Mouse (Mus musculus) gastrocnemius, postnatal 4 days (tissue): ENCODE results near the gene Ints13. TPM values are rescaled to one million over a fixed set of nuclear protein-coding genes. Genes with fewer than 3 reads are reported as not detected.

ENCODE experiments used
- DNase-seq, 2 experiments: peaks; one replicate each; pipeline ENCODE4 v3.0.0; 2021 to 2022; ENCODE audit warnings: low spot score in 2 of 2, mixed read lengths in 2 of 2
- total RNA-seq, 2 experiments: library from RNA; stranded (reverse); gene quantifications; 2 replicates each; pipeline ENCODE4 v1.2.3; 2021

The Ints13 gene
- total RNA-seq, 2 experiments from 2014 or later = 21.3 to 27.6 TPM

DNA sequence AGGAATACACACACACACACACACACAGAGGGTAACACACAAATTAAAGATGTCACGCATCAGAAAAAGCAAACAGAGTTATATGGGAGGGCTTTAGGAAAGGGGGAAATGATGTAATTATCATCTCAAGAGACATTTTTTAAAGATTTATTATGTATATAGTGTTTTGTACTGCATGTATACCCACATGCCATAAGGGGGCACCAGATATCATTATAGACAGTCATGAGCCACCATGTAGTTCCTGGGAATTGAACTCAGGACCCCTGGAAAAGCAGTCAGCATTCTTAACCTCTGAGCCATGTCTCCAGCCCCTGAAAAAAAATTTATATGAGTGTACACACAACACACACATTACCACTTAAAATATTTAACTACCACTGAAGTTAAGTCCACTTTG lies 33.0 kb downstream of the Ints13 start:
- no peak for DNase-seq

- no peak for DNase-seq
Measured at GRCm38 (mm10) chr6:146540386-146540785, 37.2 kb downstream of the Ints13 start.

DNA sequence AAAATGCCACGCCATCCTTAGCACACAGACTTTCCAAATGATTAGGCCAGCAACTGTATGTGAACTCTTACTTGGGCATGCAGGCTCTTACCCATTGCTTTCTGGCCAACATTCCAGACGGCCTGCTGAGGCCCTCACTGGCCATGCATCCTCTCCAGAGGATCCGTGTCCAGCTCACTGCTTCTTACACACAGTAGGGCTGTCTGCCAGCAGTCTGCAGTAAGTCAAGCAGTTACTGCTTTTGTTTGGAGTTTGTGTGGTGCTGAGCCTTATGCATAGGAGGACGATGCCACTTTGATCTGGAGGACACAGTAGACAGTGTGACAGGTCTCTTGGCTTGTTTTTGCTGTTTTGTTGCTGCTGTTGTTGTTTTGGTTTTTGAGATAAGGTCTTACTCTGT lies 39.0 kb downstream of the Ints13 start:
- DNase-seq = no peak

DNA sequence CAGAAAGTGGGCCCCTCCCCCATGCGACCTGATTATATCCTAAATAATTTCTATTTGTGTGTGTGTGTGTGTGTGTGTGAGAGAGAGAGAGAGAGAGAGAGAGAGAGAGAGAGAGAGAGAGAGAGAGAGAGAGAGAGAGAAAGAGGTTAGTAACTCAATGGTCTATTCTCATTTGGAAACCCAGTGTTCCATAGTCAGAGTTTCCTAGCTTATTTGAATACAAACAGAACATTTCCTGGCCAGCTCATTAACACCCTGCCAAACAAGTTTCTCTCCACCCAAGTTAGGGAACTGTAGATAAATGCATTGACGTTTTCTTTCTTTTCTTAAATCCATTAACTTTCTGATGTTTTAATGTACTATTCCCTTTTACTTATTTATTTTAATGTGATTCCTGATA lies 39.6 kb downstream of the Ints13 start:
- DNase-seq = no peak

- DNase-seq = no peak
Measured at GRCm38 (mm10) chr6:146537111-146537510, 40.5 kb downstream of the Ints13 start.

DNA sequence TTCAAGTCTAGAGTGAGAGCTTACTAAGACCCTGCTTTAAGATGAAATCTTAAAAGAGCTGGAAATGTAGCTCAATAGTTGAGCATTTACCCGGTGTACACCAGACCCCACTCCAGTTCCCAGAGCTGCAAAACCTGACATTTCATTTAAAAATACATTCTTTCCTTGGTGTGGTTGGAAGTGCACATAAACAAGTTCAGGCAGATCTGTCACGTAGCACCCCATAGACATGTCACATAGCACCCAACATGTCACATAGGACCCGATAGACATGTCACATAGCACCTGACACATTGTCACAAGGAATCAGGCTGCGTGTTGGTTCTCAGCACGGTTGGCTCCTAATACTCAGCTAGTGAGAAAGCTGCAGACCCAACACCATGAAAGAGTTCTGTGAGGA lies 42.1 kb downstream of the Ints13 start:
- DNase-seq = no peak

- DNase-seq = no peak
Measured at GRCm38 (mm10) chr6:146533146-146533545, 44.5 kb downstream of the Ints13 start.

- no peak for DNase-seq
Measured at GRCm38 (mm10) chr6:146530769-146531168, 46.9 kb downstream of the Ints13 start.

DNA sequence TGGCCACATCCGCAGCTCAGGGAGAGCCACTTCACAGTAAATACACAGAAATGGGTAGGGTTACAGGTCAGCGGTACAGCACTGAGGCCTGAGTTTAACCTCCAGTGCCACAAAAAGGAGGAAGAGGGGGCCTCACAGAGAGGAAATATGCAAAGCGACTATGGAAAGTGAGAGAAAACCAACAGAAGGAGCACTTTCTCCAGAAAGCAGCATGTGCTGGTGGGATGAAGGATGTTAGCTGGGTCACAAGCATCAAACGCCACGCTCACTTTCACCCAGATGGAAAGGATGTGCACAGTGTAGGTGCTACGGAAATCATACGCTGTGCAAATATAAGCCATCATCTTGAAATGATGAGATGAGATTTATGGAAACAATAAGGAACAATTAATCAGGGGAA lies 47.3 kb downstream of the Ints13 start:
- DNase-seq = no peak

- DNase-seq = no peak
Measured at GRCm38 (mm10) chr6:146527537-146527936, 50.1 kb downstream of the Ints13 start.

- no peak for DNase-seq
Measured at GRCm38 (mm10) chr6:146525500-146525899, 52.1 kb downstream of the Ints13 start.

GRCm38 (mm10) chr6:146521456-146522245 lies 56.0 kb downstream of the Ints13 start:
- DNase-seq = no peak

- DNase-seq = no peak
Measured at GRCm38 (mm10) chr6:146519019-146519418, 58.6 kb downstream of the Ints13 start.

GRCm38 (mm10) chr6:146515936-146516335 lies 61.7 kb downstream of the Ints13 start:
- DNase-seq = no peak

DNA sequence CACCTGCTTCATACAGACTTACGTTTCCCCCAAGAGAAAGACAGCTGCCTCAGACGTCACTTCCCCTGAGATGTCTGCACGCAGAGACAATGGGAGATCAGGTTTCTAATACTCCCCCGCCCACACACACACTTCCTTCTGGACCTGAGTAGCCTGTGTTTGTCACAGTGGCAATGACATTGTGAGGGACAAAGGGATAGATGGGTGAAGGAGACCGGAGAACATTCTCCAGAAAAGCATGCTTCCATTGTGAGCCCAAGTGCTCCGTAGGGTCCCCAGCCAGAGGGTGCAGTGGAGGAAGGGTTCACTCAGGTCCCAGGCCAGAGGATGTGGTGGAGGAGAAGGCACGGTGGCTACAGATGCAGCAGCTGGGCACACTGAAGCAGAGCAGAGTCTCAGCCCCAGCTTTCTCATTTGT lies 63.1 kb downstream of the Ints13 start:
- DNase-seq = no peak

GRCm38 (mm10) chr6:146513899-146514298 lies 63.7 kb downstream of the Ints13 start:
- no peak for DNase-seq

DNA sequence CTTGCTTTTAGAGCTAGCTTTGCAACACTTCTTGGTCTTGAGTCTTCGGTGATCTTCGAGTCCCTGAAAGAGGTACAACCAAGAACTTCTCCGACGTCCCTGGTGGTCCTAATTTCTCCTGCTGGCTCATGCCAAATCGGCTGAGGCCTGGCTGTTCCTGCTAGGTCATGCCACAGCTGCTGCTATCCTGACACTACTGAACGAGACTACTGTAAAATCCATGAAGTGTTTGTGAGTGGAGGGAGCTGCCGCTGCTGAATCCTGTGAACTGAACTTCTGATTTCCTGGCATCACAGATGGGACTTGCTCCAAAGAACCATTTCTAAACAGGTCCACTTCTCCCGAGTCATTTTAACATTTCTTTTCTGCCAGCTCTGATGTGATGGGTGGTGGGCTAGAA lies 64.3 kb downstream of the Ints13 start:
- DNase-seq = no peak

GRCm38 (mm10) chr6:146511511-146511910 lies 66.1 kb downstream of the Ints13 start:
- DNase-seq = no peak

GRCm38 (mm10) chr6:146509891-146510290 lies 67.7 kb downstream of the Ints13 start:
- DNase-seq = no peak

DNA sequence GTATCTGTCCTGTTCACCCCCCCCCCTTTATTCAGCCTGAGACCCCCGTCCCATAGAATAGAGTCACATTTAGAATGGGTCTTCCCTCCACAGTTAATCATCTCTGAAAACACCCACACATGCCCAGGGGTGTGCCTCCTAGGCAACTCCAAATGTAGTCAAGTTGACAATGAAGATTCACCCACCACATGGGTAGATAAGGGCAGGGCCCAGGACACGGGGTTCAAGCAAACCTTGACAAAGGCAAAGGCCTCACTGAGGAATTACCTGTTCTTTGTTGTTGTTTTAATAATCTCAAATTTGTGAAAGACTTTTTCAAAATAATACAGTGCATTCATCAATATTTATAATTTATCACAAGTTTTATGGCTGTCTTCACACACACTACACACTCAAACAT lies 73.2 kb downstream of the Ints13 start:
- DNase-seq = no peak

- DNase-seq = no peak
Measured at GRCm38 (mm10) chr6:146502856-146503255, 74.8 kb downstream of the Ints13 start.

- DNase-seq = peak; percentile 89 to 91
Measured at GRCm38 (mm10) chr6:146501866-146502804, 75.5 kb downstream of the Ints13 start, which contains the start of gene Itpr2. Itpr2 (minus strand) TSS chr6:146502223.
